Mouse (Mus musculus) Muller cell, postnatal 12 days (primary cell): ENCODE measurements around the gene Gm28053.

ENCODE experiments used
- DNase-seq: peaks from one replicate; pipeline ENCODE4 v3.0.0-alpha.2; 2015; ENCODE audit errors: inconsistent ontology term

The Gm28053 gene

DNA sequence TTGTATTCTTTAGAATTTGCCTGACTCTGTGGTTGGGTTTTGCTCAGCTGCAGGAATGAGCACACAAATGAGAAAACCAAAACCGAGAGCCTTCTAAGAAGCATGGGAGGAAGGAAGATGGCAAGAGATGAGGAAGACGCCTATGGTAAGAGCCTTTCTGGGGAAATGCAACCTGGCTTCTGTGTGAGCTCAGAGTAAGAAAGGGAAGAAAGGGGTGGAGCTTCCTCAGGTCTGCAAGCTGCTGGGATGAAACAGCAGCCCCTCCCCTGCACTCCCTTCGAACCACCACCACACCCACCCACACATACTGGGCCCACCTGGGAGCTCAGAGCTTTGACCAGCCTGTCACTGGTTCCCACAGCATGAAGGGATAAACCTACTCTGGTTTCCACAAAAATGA, 22.9 kb downstream of the Gm28053 start:
- DNase-seq: no peak

DNA sequence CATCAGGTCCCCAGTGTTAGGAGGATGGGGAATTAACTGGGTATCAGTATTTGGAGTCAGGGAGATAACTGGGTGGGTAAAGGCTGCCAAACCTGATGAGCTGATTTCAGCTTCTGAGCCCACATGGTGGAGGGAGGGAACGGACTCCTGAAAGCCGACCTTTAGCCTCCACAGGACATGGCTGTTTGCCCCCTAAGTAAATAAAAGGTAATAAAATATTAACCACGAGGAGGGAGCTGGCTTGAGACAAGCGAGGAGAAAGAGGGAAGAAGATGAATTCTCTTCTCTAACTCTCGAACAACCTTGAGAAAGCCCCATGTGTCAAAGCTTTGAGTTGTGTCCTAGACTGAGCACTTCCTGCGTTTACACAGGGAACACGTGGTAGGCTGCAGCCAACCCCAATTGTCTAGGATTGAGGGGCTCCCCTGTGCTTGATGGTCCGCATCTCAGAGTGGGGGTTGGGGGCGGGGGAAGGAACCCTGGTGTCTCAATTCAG, 23.4 kb downstream of the Gm28053 start:
- no peak for DNase-seq

DNA sequence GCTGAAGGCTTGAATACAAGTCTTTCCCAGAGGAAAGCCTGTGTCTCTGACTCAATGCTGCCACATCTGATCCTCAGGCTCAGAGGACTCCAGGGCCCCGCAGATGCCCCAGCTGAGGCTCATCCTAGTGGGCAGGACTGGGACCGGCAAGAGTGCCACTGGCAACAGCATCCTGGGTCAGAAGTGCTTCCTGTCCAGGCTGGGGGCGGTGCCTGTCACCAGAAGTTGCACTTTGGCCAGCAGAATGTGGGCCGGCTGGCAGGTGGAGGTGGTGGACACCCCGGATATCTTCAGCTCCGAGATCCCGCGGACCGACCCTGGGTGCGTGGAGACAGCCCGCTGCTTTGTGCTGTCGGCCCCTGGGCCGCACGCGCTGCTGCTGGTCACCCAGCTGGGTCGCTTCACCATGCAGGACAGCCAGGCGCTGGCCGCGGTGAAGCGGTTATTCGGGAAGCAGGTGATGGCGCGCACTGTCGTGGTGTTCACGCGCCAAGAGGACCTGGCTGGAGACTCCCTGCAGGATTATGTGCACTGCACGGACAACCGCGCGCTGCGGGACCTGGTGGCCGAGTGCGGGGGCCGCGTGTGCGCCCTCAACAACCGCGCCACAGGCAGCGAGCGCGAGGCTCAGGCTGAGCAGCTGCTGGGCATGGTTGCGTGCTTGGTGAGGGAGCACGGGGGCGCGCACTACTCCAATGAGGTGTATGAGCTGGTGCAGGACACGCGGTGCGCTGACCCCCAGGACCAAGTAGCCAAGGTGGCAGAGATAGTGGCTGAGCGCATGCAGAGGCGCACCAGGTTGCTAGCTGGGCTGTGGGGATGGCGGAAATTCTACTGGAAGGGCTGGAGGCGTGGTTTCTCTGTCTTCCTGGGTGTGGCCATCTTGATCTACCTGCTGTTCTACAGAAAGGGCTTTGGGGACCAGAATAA, 24.3 kb downstream of the Gm28053 start:
- DNase-seq: peak; percentile 6

DNA sequence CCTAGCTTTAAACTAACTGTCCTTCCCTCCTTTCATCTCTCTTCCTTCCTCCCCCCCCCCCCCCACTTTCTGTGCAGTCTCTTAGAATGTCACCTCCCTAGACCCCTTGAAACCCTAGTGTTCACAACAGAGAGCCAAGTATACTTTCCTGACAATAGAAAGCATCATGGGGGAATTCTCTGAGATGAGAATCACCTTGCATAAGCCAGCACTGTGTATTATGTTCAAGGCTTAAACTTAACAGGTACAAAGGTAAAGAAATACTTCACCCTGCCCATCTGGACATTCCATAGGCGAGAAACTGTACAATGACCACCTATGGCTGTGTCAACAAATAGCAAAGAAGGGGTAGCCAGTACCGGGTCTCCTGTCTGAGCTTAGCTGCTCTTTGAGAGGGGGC, 27.1 kb downstream of the Gm28053 start:
- no peak for DNase-seq

DNA sequence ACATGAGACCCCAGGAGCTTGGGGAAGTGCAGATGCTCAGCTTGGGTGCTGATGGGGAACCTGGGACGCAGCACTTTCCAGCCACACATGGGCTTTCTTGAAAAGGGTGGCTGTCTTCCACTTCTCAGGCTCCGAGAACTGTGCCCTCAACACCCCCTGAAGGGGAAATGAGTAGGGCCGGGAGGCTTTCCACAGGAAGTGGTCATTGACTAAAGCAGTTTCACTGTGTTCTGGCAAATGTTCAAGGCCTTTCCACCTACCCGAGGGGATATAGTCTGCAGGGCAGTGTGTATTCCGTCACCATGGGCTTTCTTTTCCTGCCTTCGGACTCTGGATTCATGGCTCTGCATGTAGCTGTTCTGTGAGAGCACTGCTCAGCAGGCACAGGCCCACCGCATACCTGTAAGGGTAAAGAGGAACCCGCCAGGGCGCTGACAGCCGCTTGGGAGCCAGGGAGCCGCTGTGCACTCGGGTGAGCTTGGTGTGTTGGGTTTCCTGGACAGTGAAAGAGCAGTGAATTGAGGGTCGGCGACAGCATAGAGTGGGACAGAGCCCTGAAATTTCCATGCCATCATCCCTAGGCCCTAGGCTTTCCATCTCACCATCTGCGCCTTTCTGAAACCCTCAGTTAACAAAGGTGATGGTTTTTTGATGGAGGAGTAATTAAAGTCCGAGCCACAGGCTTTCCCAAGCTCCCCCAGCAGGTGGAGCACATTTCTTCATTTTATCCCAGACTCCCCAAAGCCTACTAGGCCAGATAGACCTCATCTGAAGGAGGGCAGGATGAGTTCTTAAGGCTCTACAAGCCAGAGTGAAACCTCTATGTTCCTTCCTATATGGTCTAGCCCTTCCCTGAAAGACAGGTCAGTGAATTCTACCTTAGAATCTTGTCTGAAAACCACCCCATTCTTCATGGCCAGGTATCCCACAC, 27.8 kb downstream of the Gm28053 start, which contains the start of gene Gimap5:
Gene Gimap5, plus strand, starts transcription at position 239 of the 931 bp plus-strand sequence.
- DNase-seq: peak; percentile 14

DNA sequence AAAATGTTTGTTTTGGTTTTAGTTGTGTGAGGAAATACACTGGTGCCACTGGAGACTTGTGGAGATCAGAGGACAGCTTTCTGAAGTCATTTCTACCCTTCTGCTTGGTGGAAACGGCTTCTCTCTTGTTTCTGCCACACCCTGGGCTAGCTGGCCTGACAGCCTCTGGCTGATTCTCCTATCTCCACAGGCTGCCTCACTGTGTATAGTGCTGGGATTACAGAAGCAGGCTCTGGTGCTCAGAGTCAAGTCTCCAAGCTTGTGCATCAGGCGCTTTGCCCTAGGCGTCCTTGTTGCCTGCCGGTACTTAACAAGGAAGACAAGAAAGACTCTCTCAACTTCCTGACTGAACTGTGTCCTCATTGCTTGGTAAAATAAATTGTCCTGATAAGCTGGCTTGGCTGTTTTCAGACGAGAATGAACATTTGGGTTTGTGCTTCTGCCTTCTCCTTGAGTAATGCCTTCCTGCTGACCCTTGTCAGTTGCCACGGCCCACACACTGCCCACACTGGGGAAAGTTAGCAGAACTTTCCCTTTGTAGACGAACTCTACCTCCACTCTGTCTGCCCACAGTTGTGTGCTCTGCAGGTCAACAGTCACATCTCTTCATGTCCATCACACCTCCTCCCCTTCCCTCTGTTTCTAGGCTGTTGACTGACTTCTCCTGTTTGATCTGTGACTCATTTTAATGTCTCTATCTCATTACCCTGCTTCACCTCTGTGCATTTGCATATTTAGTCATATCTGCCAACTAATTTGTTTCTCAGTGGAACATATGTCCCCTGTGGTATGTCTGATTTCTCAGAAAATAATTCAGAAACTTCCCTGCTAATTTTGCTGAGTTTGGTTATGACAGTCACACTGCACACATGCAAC, 28.9 kb downstream of the Gm28053 start:
- no peak for DNase-seq

DNA sequence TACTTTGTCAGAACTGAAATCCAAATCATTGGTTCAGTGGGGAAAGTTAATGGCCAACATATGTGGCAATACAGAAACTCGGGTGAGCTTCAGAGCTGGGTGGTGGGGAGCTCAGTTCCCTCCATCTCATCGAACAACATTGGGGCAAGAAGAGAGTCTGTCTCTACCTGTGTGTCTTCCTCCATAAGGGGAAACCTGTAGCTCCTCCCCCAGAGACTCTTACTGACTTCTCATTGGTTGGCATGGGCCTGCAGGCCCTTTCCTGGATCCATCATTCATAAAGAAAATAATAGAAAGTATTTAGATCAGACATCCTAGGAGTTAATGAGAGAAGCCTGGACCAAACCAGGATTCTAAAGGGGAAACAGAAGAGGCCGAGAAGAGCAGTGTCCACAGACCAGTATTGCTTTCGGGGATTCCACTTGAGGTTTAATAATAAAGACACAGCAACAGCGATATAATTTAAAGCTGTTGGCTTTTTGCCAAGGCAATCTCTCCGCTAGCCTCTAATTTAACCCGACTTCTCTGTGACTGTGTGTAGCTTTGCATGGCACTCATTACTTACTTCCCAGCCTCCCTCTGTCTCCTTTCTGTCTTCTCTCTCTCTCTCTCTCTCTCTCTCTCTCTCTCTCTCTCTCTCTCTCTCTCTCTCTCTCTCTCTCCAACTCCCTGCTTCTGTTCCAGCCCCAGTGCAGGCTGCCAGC, 45.3 kb downstream of the Gm28053 start:
- no peak for DNase-seq

DNA sequence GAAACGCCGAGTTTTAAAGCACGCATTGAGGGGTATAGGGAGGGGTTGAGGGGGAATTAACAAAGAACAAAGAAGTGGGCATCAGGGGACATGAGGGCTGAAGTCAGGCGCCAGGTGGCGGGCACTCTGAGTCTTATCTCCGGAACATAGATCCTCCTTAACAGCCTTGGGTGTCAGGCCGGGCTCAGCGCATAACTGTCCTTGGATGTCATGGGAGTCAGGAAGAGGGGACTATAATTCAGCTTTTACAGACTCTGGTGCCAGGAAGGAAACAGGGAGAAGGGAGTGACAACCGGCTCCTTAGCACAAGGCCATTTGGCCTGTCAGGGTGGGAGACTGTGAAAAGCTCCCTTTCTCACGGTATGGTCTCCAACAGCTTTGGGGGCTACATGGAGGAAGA, 46.1 kb downstream of the Gm28053 start:
- DNase-seq: no peak

DNA sequence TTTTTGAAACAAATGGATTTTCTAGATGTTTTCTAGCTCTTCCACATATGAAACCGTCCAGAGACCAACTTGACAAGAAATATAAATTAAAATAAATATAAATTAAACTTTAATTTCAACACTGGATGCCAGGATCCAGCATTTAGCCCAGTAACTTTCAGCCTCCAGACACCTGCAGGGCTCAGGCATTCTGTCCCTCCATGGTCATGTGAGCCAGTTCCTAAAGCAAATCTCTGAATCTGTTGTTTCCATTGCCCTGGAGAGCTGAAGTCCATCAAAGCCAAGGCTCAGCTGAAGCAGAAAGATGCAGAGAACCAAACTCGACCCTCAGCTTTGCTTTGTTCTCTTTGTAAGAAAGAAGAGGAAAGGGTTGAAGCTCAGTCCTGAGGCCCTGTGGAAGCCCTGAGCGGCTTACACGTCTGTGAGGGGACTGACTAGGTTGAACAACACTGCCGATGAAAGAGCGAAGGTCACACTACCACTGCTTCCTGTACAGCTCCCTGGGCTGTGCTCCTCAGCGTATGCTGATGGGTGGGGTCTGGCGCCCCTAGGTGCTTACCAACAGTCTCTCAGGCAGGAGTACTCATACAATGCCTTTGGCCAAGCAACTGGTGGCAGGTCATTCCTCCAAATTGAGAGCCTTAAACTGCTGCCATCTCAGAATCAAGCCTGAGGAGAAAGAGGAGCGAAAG, 49.9 kb downstream of the Gm28053 start:
- DNase-seq: no peak

DNA sequence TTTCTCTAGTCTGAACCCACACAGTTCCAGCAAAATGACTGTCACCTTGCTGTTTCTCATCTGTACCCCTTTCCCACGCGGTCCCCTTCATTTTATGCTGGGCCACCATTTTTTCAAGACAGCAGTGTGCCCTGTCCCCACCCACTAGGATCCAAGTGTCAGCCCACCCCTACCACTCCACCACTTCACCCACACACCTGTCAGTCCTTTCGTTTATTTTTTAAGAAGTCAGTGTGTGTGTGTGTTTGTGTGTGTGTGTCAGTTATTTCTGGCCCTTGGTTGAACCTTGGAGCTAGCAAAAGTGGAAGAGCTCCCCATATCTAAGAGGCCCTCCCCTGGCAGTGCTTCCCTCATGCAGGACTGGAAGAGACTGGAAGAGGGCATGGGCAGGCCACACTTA, 50.5 kb downstream of the Gm28053 start:
- no peak for DNase-seq

DNA sequence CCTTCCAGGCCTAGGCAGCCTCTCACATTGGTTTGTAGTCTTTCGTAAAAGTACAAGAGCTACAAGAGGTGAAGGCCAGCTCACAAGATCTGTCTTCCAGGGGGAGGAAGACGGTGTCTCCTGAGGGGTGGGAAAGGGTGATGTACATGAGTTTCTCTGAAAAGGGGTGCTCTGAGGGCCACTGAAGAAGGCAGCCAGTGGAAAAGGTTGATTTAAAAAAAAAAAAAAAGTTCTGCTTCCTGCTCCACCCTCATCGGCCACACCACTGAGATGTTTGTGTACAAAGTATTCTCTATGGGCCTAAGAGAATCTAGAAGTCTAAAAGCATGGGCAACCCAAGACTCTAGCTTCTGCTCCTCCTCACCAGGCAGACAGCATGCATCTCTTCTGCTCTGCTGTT, 52.3 kb downstream of the Gm28053 start, which contains the start of gene Gimap3:
Gene Gimap3, minus strand, starts transcription at position 156 of the 400 bp plus-strand sequence.
- no peak for DNase-seq

DNA sequence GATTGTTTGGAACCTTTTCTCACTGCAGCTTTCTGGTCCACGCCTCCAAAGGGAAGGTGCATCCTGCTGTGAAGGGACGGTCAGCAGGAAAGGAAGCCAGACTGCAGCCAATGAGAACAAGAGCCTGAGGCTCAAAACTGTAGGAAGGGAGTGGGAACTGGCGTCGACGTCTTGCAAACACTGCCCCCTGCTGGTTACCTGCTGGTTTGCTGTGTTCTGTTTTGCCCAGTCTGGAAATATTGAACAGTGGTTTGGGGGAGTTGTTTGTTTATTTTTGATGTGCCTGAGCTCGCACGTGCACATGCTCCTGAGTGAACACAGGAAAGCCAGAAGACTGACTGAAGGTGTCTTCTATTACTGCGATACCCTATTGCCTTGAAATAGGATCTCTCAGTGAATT, 53.6 kb downstream of the Gm28053 start:
- DNase-seq: peak; percentile 64

DNA sequence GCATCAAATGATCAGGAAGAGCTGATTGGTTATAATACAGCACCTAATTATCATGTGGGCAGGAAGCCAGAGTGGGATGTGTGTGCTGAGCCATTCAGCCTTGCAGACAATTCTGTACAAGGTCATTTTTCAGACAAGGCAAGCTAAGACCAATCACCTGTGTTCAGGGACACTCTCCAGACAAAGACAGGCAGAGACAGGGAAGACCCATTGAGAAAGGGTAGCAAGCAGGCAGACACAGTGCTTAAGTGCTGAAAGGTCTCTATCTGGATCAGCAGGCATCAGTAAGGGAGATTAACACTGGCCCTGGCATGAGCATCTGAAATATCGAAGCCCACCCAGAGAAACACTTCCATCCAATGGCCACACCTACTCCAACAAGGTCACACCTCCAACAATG, 66.0 kb downstream of the Gm28053 start:
- no peak for DNase-seq

DNA sequence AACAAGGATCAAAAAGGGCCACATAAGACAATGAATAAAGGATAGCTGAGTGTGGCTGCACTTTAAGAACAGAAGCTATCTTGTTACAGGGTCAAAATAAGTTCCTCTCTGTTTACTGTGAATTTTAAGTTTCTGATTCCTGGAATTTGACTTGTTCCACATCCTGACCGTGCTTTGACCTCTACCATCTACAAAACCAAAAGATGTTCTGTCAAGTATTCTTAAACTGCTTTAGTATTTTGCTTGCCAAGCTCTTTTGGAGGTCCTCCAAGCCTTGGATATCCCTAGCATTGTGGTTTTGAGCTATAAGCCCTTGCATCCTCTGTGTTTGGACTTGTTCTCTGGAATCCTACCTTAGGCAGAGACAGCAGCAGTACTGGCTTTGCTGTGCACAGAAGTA, 66.8 kb downstream of the Gm28053 start:
- DNase-seq: peak; percentile 60

DNA sequence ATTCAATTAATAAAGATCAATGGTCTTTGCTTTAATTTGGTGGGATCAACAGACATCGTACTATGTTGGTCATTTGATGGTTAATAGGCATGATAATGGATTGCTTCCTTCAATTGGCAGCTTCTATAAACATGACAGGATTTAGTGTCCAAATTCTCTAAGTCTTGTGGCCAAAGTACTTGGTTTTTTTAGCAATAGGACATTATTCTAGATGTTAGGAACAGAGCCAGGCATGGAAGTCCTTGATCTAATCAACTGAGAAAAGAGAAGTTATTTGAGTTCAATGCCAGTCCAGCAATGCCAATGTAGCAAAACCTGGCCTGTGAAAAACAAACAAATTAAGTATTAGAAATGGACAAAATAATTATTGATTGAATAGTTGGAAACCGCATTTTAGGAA, 67.2 kb downstream of the Gm28053 start:
- DNase-seq: peak; percentile 67

DNA sequence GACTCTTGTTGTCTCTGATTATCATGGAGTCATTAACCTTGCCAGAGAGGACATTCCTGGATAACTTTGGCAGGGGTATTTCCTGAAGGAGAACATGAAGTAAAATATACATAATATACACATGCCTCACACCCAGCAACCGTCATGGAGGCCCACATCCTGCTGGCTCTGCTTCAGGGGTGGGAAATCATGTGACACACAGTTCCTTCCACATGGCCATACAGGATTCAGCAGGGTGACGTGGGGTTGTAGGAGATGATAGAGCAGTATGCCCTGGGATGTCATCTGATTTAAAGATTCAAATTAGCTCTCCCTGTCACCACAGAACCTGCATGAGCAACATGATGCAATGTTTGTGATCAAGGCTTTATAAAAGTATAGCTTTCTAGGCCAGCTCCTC, 69.5 kb downstream of the Gm28053 start:
- no peak for DNase-seq

DNA sequence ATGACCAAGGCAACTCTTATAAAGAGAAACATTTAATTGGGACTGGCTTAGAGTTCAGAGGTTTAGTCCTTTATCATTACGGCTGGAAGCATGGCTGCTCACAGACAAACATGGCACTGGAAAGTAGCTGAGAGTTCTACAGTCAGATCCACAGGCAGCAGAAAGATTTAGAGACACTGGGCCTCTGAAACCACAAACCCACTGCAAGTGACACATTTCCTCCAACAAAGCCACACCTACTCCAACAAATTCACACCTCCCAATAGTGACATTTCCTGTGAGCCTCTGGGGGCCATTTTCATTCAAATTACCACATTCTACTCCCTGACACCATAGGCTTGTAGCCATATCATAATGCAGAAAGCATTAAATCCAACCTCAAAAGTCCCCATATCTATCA, 83.5 kb downstream of the Gm28053 start:
- no peak for DNase-seq
